Mouse (Mus musculus) retina, embryonic 14.5 days (tissue): ENCODE measurements around the gene Gm5431.
A peak's percentile ranks its signal among the peaks of the same experiment; 100 is the strongest.
"Not testable (repeated sequence)": the region's sequence is repeated elsewhere in the genome, so short reads cannot be mapped to it uniquely, and the experiment has no call there.

Experiments used
- DNase-seq: peaks from one replicate; pipeline ENCODE4 v3.0.0-alpha.2; 2015; ENCODE audit warnings: low spot score

Gene Gm5431

DNA sequence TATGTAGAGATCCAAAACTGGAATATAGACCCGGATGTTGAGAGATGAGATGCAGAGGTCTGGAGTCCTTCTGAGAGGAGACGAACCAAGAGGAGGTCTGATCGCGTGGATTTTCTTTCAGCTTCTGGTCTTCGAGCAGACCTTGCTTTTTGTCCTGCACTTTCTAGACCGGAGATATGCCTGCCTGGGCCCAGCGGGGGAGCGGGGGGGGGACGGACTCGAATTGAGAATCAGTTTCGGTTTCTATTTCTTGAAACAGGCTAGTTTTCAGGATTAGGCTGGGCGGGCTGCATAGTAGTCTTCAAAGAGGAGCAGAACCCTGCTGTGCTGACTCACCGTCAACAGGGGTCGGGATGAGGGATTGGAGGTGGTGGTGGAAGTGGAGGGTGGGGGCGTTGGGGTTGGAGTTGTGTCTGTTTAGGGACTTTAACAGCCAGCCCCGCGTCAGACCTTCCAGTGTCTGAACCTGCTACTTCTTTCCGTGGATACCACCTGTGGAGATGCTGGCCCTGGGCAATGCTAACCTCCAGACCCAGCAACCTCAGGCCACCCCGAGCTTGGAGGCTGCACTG, 30.7 kb downstream of the Gm5431 start, which contains the start of gene Irgm1:
TSS of gene Irgm1 (minus strand) at position 483 of the 572 bp plus-strand sequence.
- DNase-seq, result peak; percentile 54

DNA sequence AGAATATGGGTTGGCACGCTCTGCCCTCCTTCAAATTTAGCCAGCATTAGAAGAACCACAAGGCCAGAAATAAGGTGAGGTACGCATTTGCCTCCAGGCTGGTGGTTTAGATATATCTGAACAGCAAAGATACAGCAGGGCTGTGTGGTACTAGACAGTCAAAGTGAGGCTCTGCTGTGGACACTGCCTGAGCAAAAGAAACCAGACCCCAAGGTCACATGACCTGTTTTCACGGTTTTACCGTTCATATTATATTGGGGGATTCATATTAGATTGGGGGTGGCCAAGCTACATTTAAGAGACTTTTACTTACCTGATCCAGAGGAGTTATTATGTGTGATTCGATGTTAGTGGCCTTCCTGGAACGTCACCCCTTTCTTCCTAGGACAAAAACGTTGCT, 31.2 kb downstream of the Gm5431 start:
- peak; percentile 20 for DNase-seq

DNA sequence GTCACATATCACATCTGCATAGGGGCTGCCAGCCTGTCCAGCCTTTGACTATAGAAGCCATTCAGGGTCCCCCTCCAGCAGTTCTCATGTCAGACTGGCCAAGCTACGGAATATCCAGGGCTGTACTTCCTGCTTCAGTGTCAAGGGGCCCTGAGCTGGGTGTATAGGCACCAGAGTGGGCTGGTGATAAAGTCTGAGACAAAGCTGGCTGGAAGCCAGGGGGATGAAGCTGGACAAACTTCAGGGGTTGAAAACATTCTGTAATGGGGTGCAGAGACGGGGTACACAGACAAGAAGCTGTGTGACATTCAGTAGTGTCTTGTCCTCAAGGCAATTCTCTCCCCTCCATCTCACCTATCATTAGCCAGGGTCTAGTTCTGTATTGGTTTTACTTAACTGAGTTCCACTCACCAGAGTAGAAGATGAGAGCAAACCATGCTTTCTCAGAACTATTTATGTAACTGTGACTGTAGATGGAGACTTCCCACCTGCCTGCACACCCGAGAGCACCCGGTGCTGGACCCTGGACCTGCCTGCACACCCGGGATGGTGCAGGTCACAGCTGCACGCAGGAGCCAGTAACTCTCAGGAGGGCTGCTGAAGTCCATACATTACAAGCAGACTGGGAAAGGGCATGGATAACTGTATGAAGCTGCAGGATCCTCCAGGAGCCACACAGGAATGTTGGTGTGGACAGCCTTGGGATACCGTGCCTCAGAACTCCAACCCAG, 32.5 kb downstream of the Gm5431 start:
- DNase-seq, result no peak

DNA sequence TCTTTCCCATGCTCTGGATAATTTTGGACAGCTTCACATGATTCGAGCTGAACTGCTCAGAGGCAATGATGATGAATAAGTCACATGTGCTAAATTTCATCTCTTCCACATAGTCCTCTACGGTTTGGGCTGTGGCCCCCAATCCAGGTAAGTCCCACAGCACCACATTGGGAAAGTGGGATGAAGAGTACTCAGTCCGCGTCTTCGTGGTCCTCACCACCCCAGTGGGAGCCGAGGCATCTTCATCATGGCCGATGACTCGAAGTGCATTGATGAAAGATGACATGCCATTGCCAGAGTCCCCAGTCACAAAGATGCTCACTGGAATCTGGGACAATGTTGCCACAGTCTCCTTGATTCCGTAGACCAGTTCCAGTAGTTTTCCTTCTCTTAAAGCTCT, 35.5 kb downstream of the Gm5431 start:
- no peak for DNase-seq

DNA sequence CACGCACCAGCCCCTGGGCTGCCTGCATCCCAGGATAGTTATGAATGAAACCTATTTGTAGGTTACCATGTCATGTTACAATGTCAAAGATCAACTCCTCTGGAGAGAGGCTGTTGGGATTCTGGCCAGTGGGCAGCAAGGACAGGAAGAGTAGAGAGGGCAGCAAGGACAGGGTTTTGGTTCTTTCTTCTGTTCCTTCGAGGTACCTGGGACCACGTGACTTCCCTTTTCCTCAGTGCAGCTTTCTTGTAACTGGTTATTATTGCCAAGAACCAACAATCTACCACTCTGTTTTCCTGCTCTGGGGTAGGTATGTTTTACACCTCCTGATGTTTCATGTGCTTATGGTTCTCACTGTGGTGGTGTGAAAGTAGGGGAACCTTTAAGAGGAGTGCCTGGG, 38.2 kb downstream of the Gm5431 start:
- DNase-seq, result no peak

DNA sequence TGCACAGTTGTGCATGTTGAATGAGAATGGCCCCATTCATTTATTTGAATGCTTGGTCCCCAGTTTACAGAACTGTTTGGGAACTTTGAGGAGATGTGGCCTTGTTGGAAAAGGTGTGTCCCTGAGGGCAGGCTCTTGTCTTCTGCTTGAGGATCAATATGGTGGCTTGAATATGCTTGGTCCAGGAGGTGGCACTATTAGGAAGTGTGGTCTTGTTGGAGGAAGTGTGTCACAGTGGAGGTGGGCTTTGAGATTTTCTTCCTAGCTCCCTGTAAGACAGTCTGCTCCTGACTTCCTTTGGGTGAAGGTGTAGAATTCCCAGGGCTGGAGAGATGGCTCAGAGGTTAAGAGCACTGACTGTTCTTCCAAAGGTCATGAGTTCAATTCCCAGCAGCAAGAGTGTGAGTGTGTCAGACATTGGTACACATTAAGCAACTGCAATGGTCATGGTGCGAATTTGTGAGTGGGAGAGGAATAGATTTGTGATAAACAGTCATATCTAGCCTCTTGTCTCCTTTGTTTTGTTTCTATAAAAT, 39.2 kb downstream of the Gm5431 start:
- no peak for DNase-seq

DNA sequence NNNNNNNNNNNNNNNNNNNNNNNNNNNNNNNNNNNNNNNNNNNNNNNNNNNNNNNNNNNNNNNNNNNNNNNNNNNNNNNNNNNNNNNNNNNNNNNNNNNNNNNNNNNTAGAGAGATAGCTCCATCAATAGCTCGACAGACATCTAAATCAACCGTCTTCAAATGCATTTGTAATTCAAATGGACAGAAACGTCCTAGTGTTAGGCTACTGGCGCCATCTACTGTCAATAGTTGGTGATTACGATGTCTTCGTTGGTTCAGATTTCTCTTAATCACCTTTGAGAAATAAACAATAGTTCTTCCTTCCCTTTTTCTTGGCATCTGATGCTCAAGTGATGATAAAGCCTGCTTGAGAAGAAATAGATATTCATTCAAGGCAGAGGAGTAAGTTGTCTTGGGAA, 43.0 kb downstream of the Gm5431 start:
- peak; percentile 93 for DNase-seq

GRCm38 (mm10) chr11:48853474-48854180, 48.4 kb downstream of the Gm5431 start:
- peak; percentile 92 for DNase-seq

DNA sequence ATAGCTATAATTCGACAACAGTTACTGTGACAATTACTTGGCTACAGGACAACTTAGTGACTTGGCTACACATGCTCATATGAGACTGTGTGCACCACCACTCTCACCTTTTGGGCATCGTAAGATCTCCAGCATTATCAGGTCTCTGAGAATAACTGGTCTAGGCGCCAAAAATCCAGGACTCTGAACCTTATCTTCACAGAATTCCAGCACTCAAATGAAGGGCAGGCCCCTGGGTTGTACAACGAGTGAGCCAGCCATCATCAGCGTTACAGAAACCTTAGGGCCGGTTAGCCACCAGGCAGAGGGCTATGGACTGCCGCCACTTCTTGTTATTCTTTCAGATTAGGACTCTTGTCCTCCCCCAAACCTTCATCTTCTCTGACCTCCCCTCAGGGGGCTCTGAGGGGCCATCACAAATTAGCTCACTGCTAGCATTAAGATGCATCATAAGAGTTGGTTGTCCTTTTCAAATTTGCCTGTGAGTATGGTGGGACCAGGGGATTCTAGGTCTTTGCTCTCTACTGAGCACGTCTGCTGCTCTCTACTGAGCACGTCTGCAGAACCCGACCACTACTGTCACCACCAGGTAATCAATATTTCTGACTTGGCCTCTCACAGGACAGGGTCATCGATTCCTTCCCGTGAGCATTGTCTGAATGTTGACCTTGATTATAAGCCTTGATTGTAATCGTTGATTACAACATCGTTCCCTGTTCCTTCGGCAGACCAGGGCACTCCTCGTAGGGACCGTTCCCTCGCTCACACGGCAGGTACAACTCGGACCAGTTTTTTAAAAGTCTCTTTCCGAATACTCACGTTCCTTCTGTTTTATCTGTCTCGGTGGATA, 49.2 kb downstream of the Gm5431 start:
- no peak for DNase-seq

- no peak for DNase-seq
These were observed 49.8 kb downstream of the Gm5431 start for GRCm38 (mm10) chr11:48852190-48852589.

- DNase-seq, result no peak
These were observed 50.6 kb downstream of the Gm5431 start for GRCm38 (mm10) chr11:48851270-48851995.

DNA sequence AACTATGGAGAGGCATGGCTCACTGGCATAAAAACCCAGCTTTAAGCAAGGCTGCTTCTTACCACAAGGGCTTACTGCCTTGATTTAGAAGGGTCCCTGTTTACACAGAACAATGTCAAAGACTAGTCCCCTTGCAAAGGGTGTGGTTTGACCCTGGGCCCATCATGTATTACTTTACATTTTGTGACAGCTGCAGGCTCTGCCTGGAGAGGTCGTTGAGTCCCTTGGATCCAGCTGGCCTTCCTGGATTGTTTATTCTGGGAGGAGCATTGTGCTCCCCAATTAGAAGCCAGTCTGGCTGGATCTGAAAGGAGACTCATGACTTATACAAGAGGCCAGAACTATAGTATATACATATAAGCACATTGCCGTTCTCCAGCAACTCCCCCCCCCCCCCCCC, 51.8 kb downstream of the Gm5431 start:
- DNase-seq, result no peak

- DNase-seq, result no peak
These were observed 55.1 kb downstream of the Gm5431 start for GRCm38 (mm10) chr11:48846881-48847280.

GRCm38 (mm10) chr11:48846362-48846761, 55.7 kb downstream of the Gm5431 start:
- not testable (repeated sequence) for DNase-seq

DNA sequence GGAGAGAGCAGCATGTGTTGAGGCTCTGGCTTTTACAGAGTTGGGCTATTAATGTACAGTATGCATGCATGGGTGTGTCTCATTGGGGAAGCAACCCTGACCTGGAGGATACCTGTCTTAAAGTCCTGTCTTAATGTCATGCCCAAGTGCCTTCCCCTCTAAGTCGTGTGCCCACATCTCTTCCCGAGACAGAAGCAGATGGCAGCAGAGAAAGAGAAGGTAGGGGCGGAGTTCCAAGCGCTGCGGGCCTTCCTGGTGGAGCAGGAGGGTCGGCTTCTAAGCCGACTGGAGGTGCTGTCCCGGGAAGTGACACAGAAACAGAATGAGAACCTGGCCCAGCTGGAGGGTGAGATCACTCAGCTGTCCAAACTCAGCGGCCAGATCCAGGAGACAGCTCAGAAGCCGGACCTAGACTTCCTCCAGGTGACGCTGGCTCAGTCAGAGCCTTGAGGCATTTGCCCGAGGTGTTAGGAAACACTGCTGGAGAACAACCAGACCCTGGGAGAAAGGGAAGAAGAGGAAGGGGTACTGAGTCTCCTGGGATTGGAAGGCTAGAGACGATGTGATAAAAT, 56.7 kb downstream of the Gm5431 start:
- no peak for DNase-seq

DNA sequence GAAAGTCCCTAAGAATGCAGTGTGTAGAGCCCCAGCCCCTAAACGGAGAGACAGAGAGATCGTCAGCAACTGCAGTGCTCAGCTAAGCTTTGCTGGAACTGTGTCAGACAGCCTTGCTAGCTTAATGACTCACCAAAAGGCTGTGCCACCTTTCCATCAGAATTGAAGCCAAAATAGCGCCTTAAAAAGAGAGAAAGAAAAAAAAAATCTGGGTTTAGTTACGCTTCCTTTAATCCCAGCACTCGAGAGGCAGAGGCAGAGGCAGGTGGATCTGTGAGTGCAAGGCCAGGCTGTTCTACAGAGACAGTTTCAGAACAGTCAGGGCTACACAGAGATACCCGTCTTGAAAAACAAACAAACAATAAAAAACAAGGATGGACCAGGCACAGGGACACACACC, 57.7 kb downstream of the Gm5431 start:
- DNase-seq, result no peak

- DNase-seq, result no peak
These were observed 58.8 kb downstream of the Gm5431 start for GRCm38 (mm10) chr11:48843202-48843601.

DNA sequence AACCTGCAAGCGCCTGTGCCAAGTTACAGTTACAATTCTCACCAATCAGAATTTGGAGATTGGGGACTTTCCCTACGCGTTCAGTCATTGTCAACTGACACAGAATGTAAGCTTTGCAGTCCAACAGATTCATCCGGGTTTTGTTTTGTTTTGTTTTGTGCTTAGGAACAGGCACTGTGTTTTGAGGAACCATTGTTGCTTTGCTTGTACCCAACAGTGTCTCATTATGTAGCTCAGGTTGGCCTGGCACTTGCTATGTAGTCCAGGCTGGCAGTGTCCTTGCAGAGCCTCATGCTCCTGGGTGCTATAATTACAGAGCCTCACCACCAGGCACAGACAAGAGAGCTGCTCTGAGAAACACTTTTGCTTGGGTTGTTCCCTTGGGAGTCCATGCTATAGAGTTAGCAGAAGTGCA, 59.6 kb downstream of the Gm5431 start:
- no peak for DNase-seq

DNA sequence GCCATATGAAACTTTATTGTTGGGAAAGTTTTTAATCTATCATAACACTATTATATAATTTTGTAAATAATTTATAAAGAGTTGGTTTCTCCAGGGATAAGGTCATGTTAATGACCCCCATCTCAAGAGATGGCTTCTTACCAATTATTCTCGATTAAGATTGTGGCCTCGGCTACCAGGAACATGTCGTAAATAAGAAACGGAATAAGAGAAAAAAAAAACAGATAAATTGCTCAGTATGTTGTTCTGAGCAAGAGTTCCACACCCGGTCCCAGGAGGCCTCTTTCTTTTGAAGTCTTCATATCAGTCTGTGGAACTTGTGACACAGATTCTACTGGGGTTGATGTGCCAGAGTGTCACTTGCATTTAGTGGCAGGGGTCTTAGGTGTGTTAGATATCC, 60.8 kb downstream of the Gm5431 start:
- no peak for DNase-seq

- DNase-seq, result no peak
These were observed 61.2 kb downstream of the Gm5431 start for GRCm38 (mm10) chr11:48840805-48841204.
